Mouse (Mus musculus): Measurements from ENCODE around the gene Ky. TPM values are rescaled to one million over a fixed set of nuclear protein-coding genes. Genes with fewer than 3 reads are reported as not detected.
A peak's percentile ranks its signal among the peaks of the same experiment; 100 is the strongest.

Gene Ky
- polyA plus RNA-seq, 1 experiment from 2014 or later = 0.02 TPM

GRCm38 (mm10) chr9:102501113-102501512 is 4.4 kb upstream of the Ky start:
- ATAC-seq (no peak), DNase-seq (ENCODE audit: low spot score) (no peak)
- no peak for TF ChIP-seq CTCF (IDR thresholded peaks at IDR 0.05)
- TF ChIP-seq EP300 (IDR thresholded peaks at IDR 0.05) = no peak
- Histone ChIP-seq H3K4me1 (ENCODE audit: insufficient read depth, low read depth, low read length) (0 out of 2 replicates have a peak, but pooled peaks cover 6% of the 10 kb centered on the region), H3K9me3 (ENCODE audit: low read length) (no peaks in the 10 kb centered on the region), H3K9ac (replicated peaks; ENCODE audit: low read depth) (no peak overlapping the region), H3K36me3 (ENCODE audit: insufficient read depth, low read length) (no peaks in the 10 kb centered on the region), H3K4me2 (replicated peaks; ENCODE audit: low read depth, low read length) (no peak overlapping the region), H3K27ac (ENCODE audit: low read length) (no peak overlapping the region), H3K27me3 (replicated peaks; ENCODE audit: insufficient read depth, low read length) (peaks cover 3% of the 10 kb centered on the region), H3K4me3 (ENCODE audit: low read depth, low read length) (no peak overlapping the region)
- 54% methylated on average over 4 of the region's 4 CpGs for WGBS

GRCm38 (mm10) chr9:102502015-102502633 is 3.4 kb upstream of the Ky start:
- TF ChIP-seq EP300 (IDR thresholded peaks at IDR 0.05) = no peak
- no peak for TF ChIP-seq CTCF (IDR thresholded peaks at IDR 0.05)
- no peak overlapping the region for H3K4me2 ChIP-seq (replicated peaks; ENCODE audit: low read depth, low read length)
- no peak overlapping the region for H3K27ac ChIP-seq (ENCODE audit: low read length)
- ATAC-seq (no peak), DNase-seq (ENCODE audit: low spot score) (no peak)
- H3K9ac ChIP-seq (replicated peaks; ENCODE audit: low read depth) = no peak overlapping the region
- peaks cover 12% of the 10 kb centered on the region for H3K27me3 ChIP-seq (replicated peaks; ENCODE audit: insufficient read depth, low read length)
- H3K9me3 ChIP-seq (ENCODE audit: low read length) = no peaks in the 10 kb centered on the region
- 0 out of 2 replicates have a peak, but pooled peaks cover 8% of the 10 kb centered on the region for H3K4me1 ChIP-seq (ENCODE audit: insufficient read depth, low read depth, low read length)
- no peaks in the 10 kb centered on the region for H3K36me3 ChIP-seq (ENCODE audit: insufficient read depth, low read length)
- no peak overlapping the region for H3K4me3 ChIP-seq (ENCODE audit: low read depth, low read length)
- WGBS = 50% methylated on average over 11 of the region's 11 CpGs

GRCm38 (mm10) chr9:102504716-102505378 is 703 bp upstream of the Ky start:
- Histone ChIP-seq H3K9ac (replicated peaks; ENCODE audit: low read depth) (no peak overlapping the region), H3K36me3 (ENCODE audit: insufficient read depth, low read length) (no peaks in the 10 kb centered on the region), H3K4me3 (ENCODE audit: low read depth, low read length) (no peak overlapping the region), H3K27me3 (replicated peaks; ENCODE audit: insufficient read depth, low read length) (peaks cover 12% of the 10 kb centered on the region), H3K4me2 (replicated peaks; ENCODE audit: low read depth, low read length) (no peak overlapping the region), H3K4me1 (ENCODE audit: insufficient read depth, low read depth, low read length) (0 out of 2 replicates have a peak, but pooled peaks cover 8% of the 10 kb centered on the region), H3K9me3 (ENCODE audit: low read length) (no peaks in the 10 kb centered on the region), H3K27ac (ENCODE audit: low read length) (no peak overlapping the region)
- TF ChIP-seq CTCF (IDR thresholded peaks at IDR 0.05) = no peak
- no peak for TF ChIP-seq EP300 (IDR thresholded peaks at IDR 0.05)
- ATAC-seq (no peak), DNase-seq (ENCODE audit: low spot score) (no peak)
- WGBS = 57% methylated on average over 3 of the region's 3 CpGs

GRCm38 (mm10) chr9:102508315-102508714 is 2.8 kb downstream of the Ky start:
- Histone ChIP-seq H3K4me3 (ENCODE audit: low read depth, low read length) (no peak overlapping the region), H3K4me1 (ENCODE audit: insufficient read depth, low read depth, low read length) (0 out of 2 replicates have a peak, but pooled peaks cover 8% of the 10 kb centered on the region), H3K9ac (replicated peaks; ENCODE audit: low read depth) (no peak overlapping the region), H3K9me3 (ENCODE audit: low read length) (no peaks in the 10 kb centered on the region), H3K4me2 (replicated peaks; ENCODE audit: low read depth, low read length) (no peak overlapping the region), H3K36me3 (ENCODE audit: insufficient read depth, low read length) (no peaks in the 10 kb centered on the region), H3K27ac (ENCODE audit: low read length) (no peak overlapping the region), H3K27me3 (replicated peaks; ENCODE audit: insufficient read depth, low read length) (peaks cover 12% of the 10 kb centered on the region)
- 88% methylated on average over 3 of the region's 3 CpGs for WGBS
- no peak for ATAC-seq
- DNase-seq (ENCODE audit: low spot score) = no peak
- TF ChIP-seq EP300 (IDR thresholded peaks at IDR 0.05) (no peak), CTCF (IDR thresholded peaks at IDR 0.05) (no peak)

- Histone ChIP-seq H3K4me2 (replicated peaks; ENCODE audit: low read depth, low read length) (no peak overlapping the region), H3K9ac (replicated peaks; ENCODE audit: low read depth) (no peak overlapping the region), H3K9me3 (ENCODE audit: low read length) (no peaks in the 10 kb centered on the region), H3K27ac (ENCODE audit: low read length) (no peak overlapping the region), H3K4me1 (ENCODE audit: insufficient read depth, low read depth, low read length) (no peaks in the 10 kb centered on the region), H3K4me3 (ENCODE audit: low read depth, low read length) (no peak overlapping the region), H3K36me3 (ENCODE audit: insufficient read depth, low read length) (no peaks in the 10 kb centered on the region), H3K27me3 (replicated peaks; ENCODE audit: insufficient read depth, low read length) (peaks cover 6% of the 10 kb centered on the region; the same call in 1 of the 2 replicates)
- DNase-seq (ENCODE audit: low spot score) = peak; percentile 39
- TF ChIP-seq EP300 (IDR thresholded peaks at IDR 0.05) (no peak), CTCF (IDR thresholded peaks at IDR 0.05) (no peak)
- ATAC-seq = peak; percentile 71
- WGBS = 32% methylated on average over 8 of the region's 8 CpGs
These were observed 5.9 kb downstream of the Ky start for GRCm38 (mm10) chr9:102511423-102511822.

- Histone ChIP-seq H3K4me2 (replicated peaks; ENCODE audit: low read depth, low read length) (no peak overlapping the region), H3K4me3 (ENCODE audit: low read depth, low read length) (no peak overlapping the region), H3K27ac (ENCODE audit: low read length) (no peak overlapping the region), H3K9me3 (ENCODE audit: low read length) (no peaks in the 10 kb centered on the region), H3K9ac (replicated peaks; ENCODE audit: low read depth) (no peak overlapping the region), H3K36me3 (ENCODE audit: insufficient read depth, low read length) (no peaks in the 10 kb centered on the region), H3K27me3 (replicated peaks; ENCODE audit: insufficient read depth, low read length) (no peaks in the 10 kb centered on the region), H3K4me1 (ENCODE audit: insufficient read depth, low read depth, low read length) (no peaks in the 10 kb centered on the region)
- ATAC-seq (no peak), DNase-seq (ENCODE audit: low spot score) (no peak)
- TF ChIP-seq CTCF (IDR thresholded peaks at IDR 0.05) (no peak), EP300 (IDR thresholded peaks at IDR 0.05) (no peak)
- 60% methylated on average over 4 of the region's 4 CpGs for WGBS
These were observed 8.0 kb downstream of the Ky start for GRCm38 (mm10) chr9:102513578-102513977.
